Mouse (Mus musculus): Measurements from ENCODE around the gene Chdh.

The Chdh gene

DNA sequence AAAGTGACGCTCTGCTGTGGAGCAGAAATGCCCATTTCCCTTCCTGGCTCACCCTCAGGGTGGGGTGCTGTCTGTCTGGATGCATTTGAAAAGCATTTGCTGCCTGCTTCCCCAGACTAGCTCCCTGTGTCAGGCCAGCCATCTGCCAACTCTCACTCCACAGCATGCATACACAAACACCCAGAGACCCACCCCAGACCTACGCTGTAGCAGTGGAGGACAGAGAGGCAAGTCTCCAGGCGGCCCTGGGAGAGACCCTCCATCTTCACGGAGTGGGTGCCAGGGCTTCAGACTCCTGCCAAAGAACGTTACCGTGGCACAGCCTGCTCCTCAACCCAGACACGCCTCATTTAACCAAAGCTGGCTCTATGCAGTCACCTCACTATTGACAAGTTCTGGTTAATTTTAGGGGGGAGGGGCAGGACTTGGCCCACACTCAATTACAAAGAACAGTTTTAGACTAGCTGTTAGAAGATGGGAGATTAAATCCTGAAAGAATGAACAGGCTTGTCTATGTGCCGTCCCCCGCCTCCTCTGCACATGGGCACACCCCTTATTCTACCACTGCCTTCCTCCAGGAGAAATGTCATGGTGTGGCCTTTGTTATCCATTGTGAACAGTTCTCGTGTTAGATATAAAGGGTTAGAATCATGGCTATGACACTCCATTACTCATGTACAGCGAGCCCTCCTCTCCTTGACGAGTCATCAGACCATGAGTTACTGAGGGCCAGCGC is 47.4 kb downstream of the Chdh start:
- DNase-seq (ENCODE audit: low spot score) = peak; percentile 74

DNA sequence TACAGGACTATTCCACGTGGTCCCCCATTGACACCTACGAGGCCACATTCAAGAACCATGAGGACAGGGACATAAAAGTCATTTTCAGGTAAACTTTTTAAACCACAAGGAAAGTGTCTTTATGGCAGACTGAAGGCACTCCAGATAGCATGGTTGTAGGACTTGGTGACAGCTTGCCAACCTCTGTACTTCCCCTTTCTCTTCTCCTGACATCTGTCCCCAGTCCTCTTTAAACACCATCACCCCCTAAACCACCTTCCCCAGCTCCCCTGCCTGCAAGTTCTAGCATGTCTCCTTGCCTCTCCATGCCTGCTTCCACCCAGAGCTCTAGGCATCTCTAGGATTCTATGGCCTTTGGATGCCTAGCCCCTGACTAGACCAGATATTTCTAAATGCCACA is 56.0 kb downstream of the Chdh start:
- no peak for DNase-seq (ENCODE audit: low spot score)

DNA sequence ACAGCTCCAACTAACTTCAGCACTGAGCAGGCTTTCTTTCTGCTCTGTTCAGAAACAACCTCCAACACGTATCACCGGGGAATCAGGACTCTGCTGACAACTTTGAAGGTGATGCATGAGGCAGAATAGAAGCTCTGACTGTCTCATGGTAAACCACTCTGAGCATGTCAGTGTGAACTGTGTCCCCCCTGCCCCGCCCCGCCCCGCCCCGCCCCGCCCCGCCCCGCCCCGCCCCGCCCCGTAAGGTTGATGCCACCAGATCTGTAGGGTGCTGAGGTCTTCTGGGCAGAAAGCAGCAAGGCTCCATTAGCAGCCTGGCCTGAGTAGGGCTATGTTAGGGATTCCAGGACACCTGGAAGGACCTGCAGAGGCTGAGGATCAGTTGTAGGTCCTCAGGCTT is 57.9 kb downstream of the Chdh start:
- DNase-seq (ENCODE audit: low spot score) = no peak

DNA sequence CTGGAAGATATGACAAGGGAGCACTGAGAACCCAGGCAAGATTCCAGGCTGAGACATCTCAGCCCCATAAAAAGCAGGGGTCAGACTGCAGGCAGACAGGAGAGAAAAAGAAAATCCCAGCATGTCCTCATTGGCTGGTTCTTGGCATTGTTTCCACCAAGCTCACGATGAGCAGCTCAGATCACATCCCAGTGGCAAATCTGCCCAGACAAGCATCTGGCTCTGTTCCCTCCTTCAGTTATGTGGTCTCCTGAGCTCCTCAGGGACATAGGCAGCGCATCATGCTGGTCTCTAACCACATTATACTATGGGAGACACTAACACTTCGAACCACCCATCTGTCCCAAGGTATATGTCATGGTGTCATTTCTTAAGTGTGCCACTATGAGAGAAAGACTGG is 59.7 kb downstream of the Chdh start:
- DNase-seq (ENCODE audit: low spot score) = no peak

DNA sequence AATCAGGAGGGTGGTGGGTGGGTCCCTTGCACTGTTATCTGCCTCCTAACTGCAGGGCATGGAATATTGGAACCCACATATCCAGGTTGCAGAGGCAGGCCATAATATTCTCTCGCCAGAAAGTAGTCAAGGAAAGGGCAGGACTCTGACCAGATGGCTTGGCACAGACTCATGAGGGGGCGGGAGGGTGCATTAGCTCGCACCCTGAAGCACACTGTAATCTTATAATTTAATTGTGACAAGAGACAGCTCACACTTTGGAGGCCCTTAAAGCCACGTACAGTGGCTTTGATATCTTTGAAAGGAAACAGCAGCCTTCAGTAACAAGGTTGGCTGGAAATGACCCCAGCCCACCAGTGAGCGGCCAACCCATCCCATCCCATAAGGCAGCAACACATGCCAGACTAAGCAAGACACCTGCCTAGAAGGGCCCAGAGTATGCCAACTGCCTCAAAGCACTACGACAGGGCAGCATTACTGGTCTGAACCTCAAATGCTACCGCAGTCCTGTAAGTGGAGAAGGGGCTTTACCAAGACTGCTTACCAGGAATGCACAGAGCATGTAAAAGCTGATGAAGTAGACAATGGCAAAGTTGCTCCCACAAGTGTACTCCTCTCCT is 66.6 kb downstream of the Chdh start:
- peak; percentile 89 for DNase-seq (ENCODE audit: low spot score)

DNA sequence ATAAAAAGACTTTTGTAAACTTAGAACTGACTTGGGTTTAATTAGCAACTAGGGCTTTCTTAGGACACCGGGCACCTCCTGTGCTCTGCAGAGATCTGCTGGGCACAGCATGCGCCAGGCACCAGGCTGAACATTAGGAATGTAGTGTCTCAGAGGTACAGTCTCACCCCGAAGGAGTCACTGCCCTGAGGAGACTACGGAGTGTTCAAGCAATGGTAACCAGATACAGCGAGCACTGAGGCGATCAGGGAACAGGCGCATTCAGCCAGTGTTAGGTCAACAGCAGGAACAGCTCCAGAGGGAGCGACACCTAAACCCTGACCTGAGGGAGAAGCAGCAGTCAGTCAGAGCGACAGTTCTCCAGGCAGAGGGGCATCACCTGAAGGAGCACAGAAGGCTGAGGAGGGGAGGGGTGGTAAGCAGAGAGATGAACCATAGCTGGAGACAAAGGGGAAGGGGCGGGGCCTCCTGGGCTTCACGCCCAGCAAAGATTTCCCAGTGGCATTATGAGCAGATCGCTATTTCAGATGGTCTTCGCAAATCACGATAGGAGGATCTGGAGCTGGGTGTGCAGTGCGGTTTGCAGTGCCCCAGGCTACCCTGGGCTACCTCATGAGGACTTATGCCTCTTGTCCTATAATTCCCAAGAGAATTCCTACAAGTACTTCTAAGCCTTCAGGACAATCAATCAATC is 69.4 kb downstream of the Chdh start:
- DNase-seq (ENCODE audit: low spot score) = no peak

DNA sequence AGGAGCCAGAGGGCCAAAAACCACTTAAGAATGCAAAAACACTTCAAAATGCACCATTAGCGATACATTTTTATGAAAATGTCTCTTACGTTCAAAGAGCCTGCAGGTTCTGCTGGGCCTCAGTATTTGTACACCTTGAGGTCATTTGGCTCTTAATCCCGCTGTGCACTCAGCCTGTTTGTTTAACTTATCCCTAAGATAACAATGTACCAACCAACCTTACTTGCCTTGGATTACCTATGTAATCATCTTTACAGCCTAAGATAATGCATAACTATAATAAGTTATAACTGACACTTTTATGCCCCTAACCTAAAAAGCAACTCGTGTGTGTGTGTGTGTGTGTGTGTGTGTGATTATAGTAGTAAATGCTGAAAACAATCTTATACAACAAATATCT is 70.9 kb downstream of the Chdh start:
- DNase-seq (ENCODE audit: low spot score) = no peak

Measured in MN1 (cell line).